In genomic region chr10:56369073-56369472, GRCm38 (mm10) we compare ENCODE assay signal across 8 mouse cellular contexts. TPM values are rescaled to one million over a fixed set of nuclear protein-coding genes. Genes with fewer than 3 reads are reported as not detected.
A peak's percentile ranks its signal among the peaks of the same experiment; 100 is the strongest.
DNase-seq lines count a peak whose midpoint lies in the region; ATAC-seq lines count a peak whose summit lies in the region.

No protein-coding gene starts in this region.

- no peak overlapping the region for H3K4me2 ChIP-seq in kidney, embryonic 16.5 days (replicated peaks; ENCODE audit: low read depth, low read length)
- H3K4me2 ChIP-seq in liver, embryonic 11.5 days, result no peak overlapping the region

- H3K36me3 ChIP-seq in kidney, embryonic 16.5 days (ENCODE audit: insufficient read depth, low read length), result no peaks in the 10 kb centered on the region
- no peaks in the 10 kb centered on the region for H3K36me3 ChIP-seq in liver, embryonic 11.5 days (ENCODE audit: control insufficient read depth, insufficient read depth, low read length)

- H3K4me1 ChIP-seq in kidney, embryonic 16.5 days (ENCODE audit: insufficient read depth, low read length), result peaks cover 6% of the 10 kb centered on the region; the same call in 1 of the 2 replicates
- no peaks in the 10 kb centered on the region for H3K4me1 ChIP-seq in liver, embryonic 11.5 days (replicated peaks; ENCODE audit: control insufficient read depth, insufficient read depth, low read length)

- peak; percentile 50 for DNase-seq in 3134 (ENCODE audit: extremely low read depth, insufficient read length, low spot score)
- peak; percentile 69 to 72 for DNase-seq in adrenal gland, adult 18-20 months (ENCODE audit: low spot score in 2 of 2)
- peak; percentile 83 for DNase-seq in embryo, embryonic 11 days
- DNase-seq in liver, embryonic 11.5 days (ENCODE audit: low spot score), result peak; percentile 38
- DNase-seq in ovary, postnatal 14 days (ENCODE audit: low spot score), result peak; percentile 57
- peak; percentile 73 for DNase-seq in thymus, postnatal 0 days (ENCODE audit: low spot score)

- no peaks in the 10 kb centered on the region for H3K9me3 ChIP-seq in kidney, embryonic 16.5 days (ENCODE audit: low read length)
- no peaks in the 10 kb centered on the region for H3K9me3 ChIP-seq in liver, embryonic 11.5 days (ENCODE audit: control insufficient read depth, low read length)

- ATAC-seq in granulocyte monocyte progenitor cell, adult 5-6 weeks (replicated peaks; ENCODE audit: poor library complexity, severe bottlenecking), result peak; percentile 93
- ATAC-seq in kidney, embryonic 16.5 days (ENCODE audit: low FRiP score, low TSS enrichment), result peak; percentile 85
- no peak for ATAC-seq in liver, embryonic 11.5 days (replicated peaks; ENCODE audit: low FRiP score)

- H3K27ac ChIP-seq in kidney, embryonic 16.5 days (ENCODE audit: low read length), result no peak overlapping the region
- H3K27ac ChIP-seq in liver, embryonic 11.5 days (ENCODE audit: low read depth, low read length), result no peak overlapping the region

- no peak overlapping the region for H3K4me3 ChIP-seq in kidney, embryonic 16.5 days (ENCODE audit: low read length)
- H3K4me3 ChIP-seq in liver, embryonic 11.5 days (ENCODE audit: low read depth, low read length), result no peak overlapping the region

- H3K9ac ChIP-seq in kidney, embryonic 16.5 days (replicated peaks; ENCODE audit: low read length), result no peak overlapping the region
- no peak overlapping the region for H3K9ac ChIP-seq in liver, embryonic 11.5 days (ENCODE audit: low read depth, low read length)

- no peaks in the 10 kb centered on the region for H3K27me3 ChIP-seq in kidney, embryonic 16.5 days (ENCODE audit: insufficient read depth, low read length)
- H3K27me3 ChIP-seq in liver, embryonic 11.5 days (replicated peaks; ENCODE audit: control insufficient read depth, insufficient read depth, low read length), result no peaks in the 10 kb centered on the region

- WGBS in kidney, embryonic 16.5 days, result 21% methylated on average over 7 of the region's 7 CpGs
- 13% methylated on average over 7 of the region's 7 CpGs for WGBS in liver, embryonic 11.5 days

RNA-seq across cellular contexts. Expression of gene Gja1, which starts 8.1 kb away (rescaled TPM):
- 100 to 1,000 TPM; 190 to 409 TPM for total RNA-seq in adrenal gland, adult 18-20 months (2021)
- total RNA-seq in granulocyte monocyte progenitor cell, adult 5-6 weeks (2014; fragmentation: Nextera tagmentation), result 0.41 and 1.3 TPM in 2 replicates
- total RNA-seq in granulocyte monocyte progenitor cell, adult 5-6 weeks (2017), result 3.7 and 4.9 TPM in 2 replicates
- polyA plus RNA-seq in kidney, embryonic 16.5 days (2015; fragmentation: Nextera tagmentation; extraction: Ambion mirVana), result 129 and 139 TPM in 2 replicates
- 47.2 and 49.6 TPM in 2 replicates for polyA plus RNA-seq in liver, embryonic 11.5 days (2014; fragmentation: Nextera tagmentation; extraction: Ambion mirVana)
- 15.6 and 18.4 TPM in 2 replicates for polyA plus RNA-seq in thymus, postnatal 0 days (2015; fragmentation: Nextera tagmentation; extraction: Ambion mirVana)
